Mouse (Mus musculus): ENCODE measurements around the gene Plcb3.

- TF ChIP-seq POLR2A (IDR thresholded peaks at IDR 0.05; ENCODE audit: borderline replicate concordance, low read depth, low read length) (no peak), CTCF (IDR thresholded peaks at IDR 0.05; ENCODE audit: low read depth, low read length) (no peak)
Observed at GRCm38 (mm10) chr19:6913036-6913435, 63.2 kb downstream of the Plcb3 start.
